Mouse (Mus musculus): ENCODE data around the gene Trmt112. TPM values are rescaled to one million over a fixed set of nuclear protein-coding genes. Genes with fewer than 3 reads are reported as not detected.
A peak's percentile ranks its signal among the peaks of the same experiment; 100 is the strongest.

Trmt112 gene
- polyA plus RNA-seq, 1 experiment from 2014 or later, result 142 TPM

DNA sequence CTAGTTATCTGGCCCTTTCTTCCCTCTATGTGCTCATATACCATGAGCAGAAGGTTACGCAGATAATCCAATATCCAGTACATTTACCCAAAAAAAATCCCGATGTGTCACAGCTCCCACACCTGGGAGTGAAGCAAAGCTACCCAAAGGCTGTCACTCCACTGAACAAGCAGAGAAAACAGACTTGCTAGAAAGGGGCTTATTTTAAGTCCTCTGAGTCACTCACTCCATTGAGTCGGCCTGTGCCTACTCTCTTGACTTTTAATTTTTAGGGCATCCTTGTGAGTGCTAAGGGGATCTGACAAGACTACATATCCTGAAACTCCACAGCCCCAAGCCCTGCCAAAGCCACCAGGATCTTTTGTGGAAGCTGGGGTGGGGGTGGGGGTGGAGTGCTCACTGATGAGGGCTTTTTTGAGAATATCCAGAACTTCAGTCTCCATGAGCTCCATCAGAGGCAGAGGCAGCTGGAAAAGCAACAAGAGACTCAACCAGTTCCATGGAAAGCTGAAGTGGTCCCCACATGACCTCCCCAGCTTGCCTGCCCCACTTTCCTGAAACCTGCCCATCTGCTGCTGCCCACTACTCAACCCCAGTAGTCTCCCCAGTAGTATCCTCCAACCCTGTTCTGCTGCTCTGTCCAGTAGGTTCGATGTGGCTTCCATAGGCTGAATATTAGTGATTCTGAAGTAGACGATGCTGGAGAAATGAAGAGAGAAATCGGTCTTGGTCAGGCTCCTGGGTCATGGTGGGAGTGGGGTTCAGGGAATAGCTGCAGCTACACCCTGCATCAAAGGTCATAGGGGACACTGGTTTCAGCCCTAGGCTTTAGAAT lies 13.6 kb downstream of the Trmt112 start:
- H3K4me2 ChIP-seq (ENCODE audit: low read length), result no peak overlapping the region; the same call in 1 of the 2 replicates
- H3K4me3 ChIP-seq (replicated peaks; ENCODE audit: low read depth, low read length), result no peak overlapping the region
- H3K27me3 ChIP-seq (ENCODE audit: insufficient read depth, low read length), result peaks cover 27% of the 10 kb centered on the region
- no peaks in the 10 kb centered on the region for H3K9me3 ChIP-seq (replicated peaks; ENCODE audit: low read length)
- TF ChIP-seq CTCF (IDR thresholded peaks at IDR 0.05; ENCODE audit: low read depth), result no peak
- H3K9ac ChIP-seq (ENCODE audit: low read depth, low read length), result 0 out of 2 replicates have a peak overlapping the region, but pooled peaks have one; percentile 52
- H3K4me1 ChIP-seq (replicated peaks; ENCODE audit: insufficient read depth, low read length), result peaks cover 9% of the 10 kb centered on the region
- WGBS, result 62% methylated on average over 6 of the region's 6 CpGs
- no peaks in the 10 kb centered on the region for H3K36me3 ChIP-seq (ENCODE audit: insufficient read depth, low read length)
- H3K27ac ChIP-seq, result 0 out of 2 replicates have a peak overlapping the region, but pooled peaks have one; percentile 62
- DNase-seq (ENCODE audit: low spot score) (no peak), ATAC-seq (replicated peaks; ENCODE audit: low FRiP score, low read depth) (no peak)

DNA sequence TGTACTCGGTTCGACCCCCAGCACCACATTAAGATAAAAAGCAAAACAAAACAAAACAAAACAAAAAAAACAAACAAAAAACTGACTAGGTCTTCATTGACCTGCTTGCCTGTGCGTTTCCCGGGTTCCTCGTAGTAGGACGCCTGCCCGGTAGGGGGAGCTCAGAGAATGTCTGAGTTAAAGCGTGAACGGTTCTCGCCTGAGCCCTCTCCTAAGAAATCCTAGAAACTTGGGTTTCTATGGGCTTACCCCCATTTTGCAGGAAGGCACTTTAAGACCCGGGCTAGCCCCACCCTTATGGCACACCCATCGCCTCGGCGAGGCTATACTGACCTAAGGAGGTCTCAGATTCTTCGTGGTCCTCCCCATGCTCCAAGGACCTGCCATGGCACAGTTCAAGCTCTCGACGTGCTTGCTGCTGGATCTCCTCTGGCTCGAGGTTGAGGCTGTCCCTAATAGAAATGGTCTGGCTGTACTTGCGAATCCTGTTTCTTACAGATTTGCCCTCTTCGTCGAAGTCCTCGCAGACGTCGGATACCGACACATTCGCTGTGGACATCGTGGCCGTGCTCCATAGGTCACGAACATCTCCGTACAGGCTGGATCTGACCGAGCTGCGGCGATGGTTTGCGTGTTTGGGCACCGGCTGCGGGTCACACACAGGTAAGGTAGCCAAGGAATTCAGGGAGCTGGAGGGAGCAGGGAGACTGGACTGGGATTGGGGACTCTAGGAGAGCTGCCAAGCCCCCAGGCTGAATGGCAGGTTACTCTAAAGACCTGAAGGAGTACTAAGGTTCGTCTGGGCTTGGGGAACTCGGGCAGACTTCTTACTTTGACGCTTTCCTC lies 15.2 kb downstream of the Trmt112 start:
- peaks cover 30% of the 10 kb centered on the region for H3K27me3 ChIP-seq (ENCODE audit: insufficient read depth, low read length)
- H3K27ac ChIP-seq, result no peak overlapping the region
- no peak overlapping the region for H3K9ac ChIP-seq (ENCODE audit: low read depth, low read length)
- WGBS, result 3% methylated on average over 39 of the region's 39 CpGs
- peaks cover 9% of the 10 kb centered on the region for H3K4me1 ChIP-seq (replicated peaks; ENCODE audit: insufficient read depth, low read length)
- no peaks in the 10 kb centered on the region for H3K36me3 ChIP-seq (ENCODE audit: insufficient read depth, low read length)
- peak overlapping the region; percentile 44 for H3K4me2 ChIP-seq (ENCODE audit: low read length)
- DNase-seq (ENCODE audit: low spot score) (peak; percentile 87), ATAC-seq (replicated peaks; ENCODE audit: low FRiP score, low read depth) (no peak)
- peak; percentile 77 for TF ChIP-seq CTCF (IDR thresholded peaks at IDR 0.05; ENCODE audit: low read depth)
- H3K9me3 ChIP-seq (replicated peaks; ENCODE audit: low read length), result no peaks in the 10 kb centered on the region
- H3K4me3 ChIP-seq (replicated peaks; ENCODE audit: low read depth, low read length), result peak overlapping the region; percentile 1

DNA sequence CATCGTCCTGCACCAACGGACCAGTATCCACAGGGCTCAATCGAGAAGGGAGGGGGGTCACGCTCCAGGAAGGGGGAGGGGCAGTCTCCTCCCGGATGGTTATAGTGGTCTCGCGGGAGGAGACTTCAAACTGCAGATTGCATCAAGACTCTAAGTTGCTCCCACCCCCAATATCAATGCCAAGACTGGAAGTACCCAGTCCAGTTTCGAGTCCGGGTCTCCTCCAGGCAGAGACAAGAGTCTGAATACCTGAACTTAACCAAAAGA lies 15.7 kb downstream of the Trmt112 start, which contains the start of gene Catsperz:
Catsperz (minus strand) TSS at position 74 of the 267 bp plus-strand sequence.
- H3K36me3 ChIP-seq (ENCODE audit: insufficient read depth, low read length), result no peaks in the 10 kb centered on the region
- no peaks in the 10 kb centered on the region for H3K9me3 ChIP-seq (replicated peaks; ENCODE audit: low read length)
- H3K4me2 ChIP-seq (ENCODE audit: low read length), result peak within 1 kb of the TSS; percentile 44
- no peak within 1 kb of the TSS for H3K9ac ChIP-seq (ENCODE audit: low read depth, low read length)
- H3K4me3 ChIP-seq (replicated peaks; ENCODE audit: low read depth, low read length), result peak within 1 kb of the TSS; percentile 1
- ATAC-seq (replicated peaks; ENCODE audit: low FRiP score, low read depth) (no peak), DNase-seq (ENCODE audit: low spot score) (peak; percentile 61)
- H3K27ac ChIP-seq, result no peak within 1 kb of the TSS
- peaks cover 30% of the 10 kb centered on the region for H3K27me3 ChIP-seq (ENCODE audit: insufficient read depth, low read length)
- H3K4me1 ChIP-seq (replicated peaks; ENCODE audit: insufficient read depth, low read length), result peaks cover 9% of the 10 kb centered on the region
- 3% methylated on average over 9 of the region's 9 CpGs for WGBS
- TF ChIP-seq CTCF (IDR thresholded peaks at IDR 0.05; ENCODE audit: low read depth), result no peak

DNA sequence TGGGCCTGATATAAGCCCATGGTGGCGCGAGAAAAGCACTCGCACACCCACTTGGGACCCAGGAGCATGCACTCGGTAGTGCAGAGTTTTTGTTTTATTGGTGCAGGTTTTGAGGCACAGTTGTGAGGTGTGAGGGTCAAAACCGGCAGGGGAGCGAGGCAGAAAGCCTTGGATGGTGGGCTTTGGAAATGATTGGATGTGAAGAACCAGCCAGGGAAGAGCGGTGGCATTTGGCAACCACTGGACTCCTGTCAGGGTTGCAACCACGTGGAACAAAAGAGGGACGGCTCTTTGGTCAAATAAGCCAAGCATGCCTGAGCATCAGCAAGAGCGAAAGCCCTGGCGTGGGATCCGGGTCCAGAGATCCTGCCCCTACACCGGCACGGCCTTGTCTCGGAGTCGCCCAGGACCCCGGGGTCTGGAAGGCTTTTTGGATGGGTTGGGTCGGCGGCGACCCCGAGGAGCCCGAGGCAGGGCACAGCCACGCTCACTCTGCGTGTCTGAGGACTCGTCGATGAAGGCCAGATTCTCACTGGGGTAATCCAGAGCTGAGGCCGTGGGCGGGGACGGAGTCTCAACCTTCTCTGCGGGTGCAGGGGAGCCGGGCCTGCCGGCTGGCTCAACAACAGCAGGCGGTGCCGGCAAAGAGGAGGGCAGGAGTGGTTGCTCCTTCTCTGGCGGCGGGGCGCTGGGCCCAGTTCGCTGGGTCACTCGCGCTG lies 16.3 kb downstream of the Trmt112 start:
- Histone ChIP-seq H3K36me3 (ENCODE audit: insufficient read depth, low read length) (no peaks in the 10 kb centered on the region), H3K27ac (no peak overlapping the region), H3K27me3 (ENCODE audit: insufficient read depth, low read length) (peaks cover 30% of the 10 kb centered on the region), H3K4me3 (replicated peaks; ENCODE audit: low read depth, low read length) (peak overlapping the region; percentile 1; the same call in 1 of the 2 replicates), H3K9me3 (replicated peaks; ENCODE audit: low read length) (no peaks in the 10 kb centered on the region), H3K9ac (ENCODE audit: low read depth, low read length) (no peak overlapping the region), H3K4me2 (ENCODE audit: low read length) (peak overlapping the region; percentile 44), H3K4me1 (replicated peaks; ENCODE audit: insufficient read depth, low read length) (peaks cover 6% of the 10 kb centered on the region)
- WGBS, result 18% methylated on average over 37 of the region's 40 CpGs
- TF ChIP-seq CTCF (IDR thresholded peaks at IDR 0.05; ENCODE audit: low read depth), result no peak
- DNase-seq (ENCODE audit: low spot score) (no peak), ATAC-seq (replicated peaks; ENCODE audit: low FRiP score, low read depth) (no peak)

DNA sequence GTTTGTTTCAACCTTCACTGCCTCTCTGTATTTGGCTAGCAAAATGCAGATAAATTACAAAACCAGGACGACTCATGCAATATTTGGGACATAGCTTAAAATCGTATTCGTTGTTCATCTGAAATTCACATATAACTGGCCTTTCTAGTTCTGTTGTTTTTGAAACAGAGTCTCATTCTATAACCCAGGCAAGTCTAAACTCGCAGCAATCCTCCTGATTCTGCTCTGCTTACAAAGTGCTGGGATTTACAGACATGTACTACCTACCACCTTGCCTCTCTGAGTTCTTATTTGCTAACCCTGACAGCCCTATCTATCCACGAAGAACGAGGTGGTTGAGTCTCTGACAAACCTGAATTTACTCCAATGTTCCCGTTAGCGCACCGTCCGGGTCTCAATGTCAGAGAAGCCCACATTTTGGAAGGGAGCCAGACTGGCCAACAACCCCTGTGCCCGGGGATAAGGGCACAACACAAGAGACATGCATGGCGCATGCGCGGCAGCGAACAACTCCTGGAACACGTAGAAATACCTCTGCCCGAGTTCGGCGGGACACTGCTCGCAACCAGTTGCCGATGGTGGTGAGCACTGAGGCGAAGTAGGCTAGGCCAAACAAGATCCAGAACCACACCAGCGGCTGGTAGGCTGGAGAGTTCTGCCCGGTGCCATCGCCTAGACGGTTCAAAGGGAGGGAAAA lies 17.2 kb downstream of the Trmt112 start:
- no peak overlapping the region for H3K9ac ChIP-seq (ENCODE audit: low read depth, low read length)
- ATAC-seq (replicated peaks; ENCODE audit: low FRiP score, low read depth), result no peak

More for the DNA sequence above, 17.2 kb downstream of the Trmt112 start:
- Histone ChIP-seq H3K4me1 (replicated peaks; ENCODE audit: insufficient read depth, low read length) (peaks cover 6% of the 10 kb centered on the region; the same call in 1 of the 2 replicates), H3K9me3 (replicated peaks; ENCODE audit: low read length) (no peaks in the 10 kb centered on the region), H3K36me3 (ENCODE audit: insufficient read depth, low read length) (no peaks in the 10 kb centered on the region), H3K27ac (no peak overlapping the region), H3K27me3 (ENCODE audit: insufficient read depth, low read length) (peaks cover 33% of the 10 kb centered on the region), H3K4me2 (ENCODE audit: low read length) (0 out of 2 replicates have a peak overlapping the region, but pooled peaks have one; percentile 0), H3K4me3 (replicated peaks; ENCODE audit: low read depth, low read length) (no peak overlapping the region)
- 16% methylated on average over 26 of the region's 26 CpGs for WGBS
- TF ChIP-seq CTCF (IDR thresholded peaks at IDR 0.05; ENCODE audit: low read depth), result no peak
- DNase-seq (ENCODE audit: low spot score), result no peak
